Mouse (Mus musculus): ENCODE results near the gene Dnmt3c.
A peak's percentile ranks its signal among the peaks of the same experiment; 100 is the strongest.
"Not testable (repeated sequence)": the region's sequence is repeated elsewhere in the genome, so short reads cannot be mapped to it uniquely, and the experiment has no call there.

Dnmt3c gene

GRCm38 (mm10) chr2:153696352-153696751 lies at the start of gene Dnmt3c:
Dnmt3c (plus strand) TSS chr2:153696652.
- DNase-seq (ENCODE audit: low spot score in 2 of 2): no peak

- DNase-seq (ENCODE audit: low spot score in 2 of 2): no peak
Observed at GRCm38 (mm10) chr2:153648773-153649297, 47.6 kb upstream of the Dnmt3c start.

GRCm38 (mm10) chr2:153649298-153650013 lies 47.0 kb upstream of the Dnmt3c start, which contains the start of gene Dnmt3b:
Dnmt3b (plus strand) TSS chr2:153649450.
- DNase-seq (ENCODE audit: low spot score in 2 of 2): peak; percentile 44 to 72

- peak in 1 of 2 experiments; percentile 45 for DNase-seq (ENCODE audit: low spot score in 2 of 2)
Observed at GRCm38 (mm10) chr2:153650014-153650687, 46.3 kb upstream of the Dnmt3c start.

- no peak for DNase-seq (ENCODE audit: low spot score in 2 of 2)
Observed at GRCm38 (mm10) chr2:153651681-153652080, 44.8 kb upstream of the Dnmt3c start.

- DNase-seq (ENCODE audit: low spot score in 2 of 2): not testable (repeated sequence)
Observed at GRCm38 (mm10) chr2:153657659-153658058, 38.8 kb upstream of the Dnmt3c start.

GRCm38 (mm10) chr2:153660616-153661015 lies 35.8 kb upstream of the Dnmt3c start:
- DNase-seq (ENCODE audit: low spot score in 2 of 2): no peak

- no peak for DNase-seq (ENCODE audit: low spot score in 2 of 2)
Observed at GRCm38 (mm10) chr2:153665401-153665800, 31.1 kb upstream of the Dnmt3c start.

GRCm38 (mm10) chr2:153668754-153669376 lies 27.6 kb upstream of the Dnmt3c start:
- DNase-seq (ENCODE audit: low spot score in 2 of 2): no peak

- no peak for DNase-seq (ENCODE audit: low spot score in 2 of 2)
Observed at GRCm38 (mm10) chr2:153670111-153670510, 26.3 kb upstream of the Dnmt3c start.

GRCm38 (mm10) chr2:153672619-153673018 lies 23.8 kb upstream of the Dnmt3c start:
- DNase-seq (ENCODE audit: low spot score in 2 of 2): no peak

GRCm38 (mm10) chr2:153675364-153675763 lies 21.1 kb upstream of the Dnmt3c start:
- not testable (repeated sequence) for DNase-seq (ENCODE audit: low spot score in 2 of 2)

- no peak for DNase-seq (ENCODE audit: low spot score in 2 of 2)
Observed at GRCm38 (mm10) chr2:153676944-153677343, 19.5 kb upstream of the Dnmt3c start.

- no peak for DNase-seq (ENCODE audit: low spot score in 2 of 2)
Observed at GRCm38 (mm10) chr2:153677550-153677949, 18.9 kb upstream of the Dnmt3c start.

GRCm38 (mm10) chr2:153679959-153680358 lies 16.5 kb upstream of the Dnmt3c start:
- no peak for DNase-seq (ENCODE audit: low spot score in 2 of 2)

- not testable (repeated sequence) for DNase-seq (ENCODE audit: low spot score in 2 of 2)
Observed at GRCm38 (mm10) chr2:153693413-153693812, 3.0 kb upstream of the Dnmt3c start.

GRCm38 (mm10) chr2:153694462-153695085 lies 1.9 kb upstream of the Dnmt3c start:
- peak; percentile 65 to 87 for DNase-seq (ENCODE audit: low spot score in 2 of 2)

- no peak for DNase-seq (ENCODE audit: low spot score in 2 of 2)
Observed at GRCm38 (mm10) chr2:153703389-153703788, 6.9 kb downstream of the Dnmt3c start.

- peak in 1 of 2 experiments; percentile 47 for DNase-seq (ENCODE audit: low spot score in 2 of 2)
Observed at GRCm38 (mm10) chr2:153710701-153711330, 14.4 kb downstream of the Dnmt3c start.

- DNase-seq (ENCODE audit: low spot score in 2 of 2): no peak
Observed at GRCm38 (mm10) chr2:153712646-153713091, 16.2 kb downstream of the Dnmt3c start.

GRCm38 (mm10) chr2:153713227-153713626 lies 16.8 kb downstream of the Dnmt3c start:
- peak in 1 of 2 experiments; percentile 21 for DNase-seq (ENCODE audit: low spot score in 2 of 2)
